Mouse (Mus musculus): ENCODE results near the gene Pabpc1l.

DNA sequence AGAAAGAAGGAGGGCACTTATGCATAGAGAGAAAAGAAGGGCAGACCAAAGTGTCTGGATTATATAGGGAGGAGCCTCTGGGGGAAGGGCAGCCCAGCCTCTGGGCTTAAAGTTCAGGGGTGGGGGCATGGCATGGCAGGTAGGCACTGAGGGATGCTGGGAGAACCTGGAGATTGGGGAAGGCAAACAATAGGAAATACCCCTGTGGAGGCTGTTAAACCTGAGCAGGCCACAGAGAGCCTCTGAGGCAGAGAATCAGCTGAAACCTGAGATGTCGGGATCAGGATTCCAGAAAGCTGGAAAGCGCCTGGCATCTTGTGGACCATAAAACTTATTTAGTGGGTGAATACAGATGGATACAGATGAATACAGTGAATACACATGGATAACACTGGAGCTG, 46.9 kb downstream of the Pabpc1l start:
- TF ChIP-seq CTCF (IDR thresholded peaks at IDR 0.05; ENCODE audit: low read depth, low read length) (no peak), POLR2A (IDR thresholded peaks at IDR 0.05; ENCODE audit: extremely low read depth, insufficient read depth, low read length) (no peak)
